ENCODE assay signal across 27 mouse cellular contexts in the genomic region with DNA sequence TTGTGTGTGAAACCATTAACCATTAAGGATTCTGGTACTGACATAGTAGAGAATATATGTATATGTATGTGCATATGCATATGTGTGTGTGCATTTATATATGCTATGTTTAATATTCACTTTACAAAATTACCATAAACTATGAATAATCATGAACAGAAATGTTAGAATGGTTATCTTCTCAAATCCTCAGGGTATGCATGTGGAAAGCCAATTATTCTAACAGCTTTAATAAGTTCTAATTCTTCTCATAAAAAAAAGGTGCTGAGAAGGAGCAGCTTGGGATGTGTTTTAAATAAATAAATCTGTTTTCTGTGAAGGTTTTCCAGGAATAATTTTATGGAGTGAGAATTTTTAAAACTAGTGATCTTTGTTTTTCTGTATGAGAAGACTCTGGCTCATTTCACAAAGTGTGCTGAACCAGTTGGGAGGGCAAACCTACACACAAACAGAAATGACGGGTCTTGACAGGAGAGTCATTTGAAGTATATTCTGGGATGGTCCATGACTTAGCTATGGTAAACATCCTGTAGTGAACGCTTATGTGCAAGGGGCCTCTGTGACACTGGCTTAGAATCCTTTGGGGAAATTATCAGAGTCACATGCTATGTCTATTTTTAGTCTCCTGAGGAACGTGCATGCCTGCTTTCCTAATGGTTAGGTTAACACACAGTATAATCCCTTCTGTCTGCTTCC.
DNase-seq lines count a peak whose midpoint lies in the region; ATAC-seq and TF ChIP-seq lines count a peak whose summit lies in the region.
"Had no signal": no experiment of that assay in that cellular context is flagged by ENCODE, and none has a peak within 500 bp of the region (broad histone marks: within the 10 kb centered on the region; RNA-seq: fewer than 3 reads in every experiment).

No protein-coding gene starts in this region.

- no peak overlapping the region for H3K4me2 ChIP-seq in embryonic facial prominence, embryonic 14.5 days (ENCODE audit: low read depth, low read length)
- H3K4me2 ChIP-seq in forebrain, embryonic 15.5 days (replicated peaks): no peak overlapping the region
- no peak overlapping the region for H3K4me2 ChIP-seq in heart, postnatal 0 days (ENCODE audit: low read depth, low read length)
- H3K4me2 ChIP-seq in heart, embryonic 11.5 days: no peak overlapping the region
- H3K4me2 ChIP-seq in forebrain, embryonic 16.5 days (ENCODE audit: low read length): no peak overlapping the region
- H3K4me2 ChIP-seq: embryonic facial prominence, embryonic 13.5 days; heart, embryonic 13.5 days; hindbrain, embryonic 14.5 days; kidney, embryonic 15.5 days had no signal

- peak; percentile 10 for DNase-seq in embryonic facial prominence, embryonic 14.5 days (ENCODE audit: low spot score)
- no peak for DNase-seq in embryonic facial prominence, embryonic 10.5 days (ENCODE audit: low spot score)
- no peak for DNase-seq in forebrain, embryonic 10.5 days (ENCODE audit: extremely low spot score, low spot score)
- DNase-seq in heart, postnatal 0 days (ENCODE audit: low spot score): peak; percentile 47
- no peak for DNase-seq in neural tube, embryonic 10.5 days (ENCODE audit: extremely low spot score, low spot score)
- DNase-seq: adrenal gland, adult 8-10 months; adrenal gland, postnatal 25 days; cerebellum, adult 11 months; cerebellum, adult 2 months; cerebellum, adult 9-11 months; cerebellum, postnatal 25 days; gastrocnemius, postnatal 10 days; gastrocnemius, postnatal 36 days; heart, postnatal 10 days; heart, postnatal 36 days; kidney, adult 2 months had no signal

- no peak for TF ChIP-seq CTCF in heart, postnatal 0 days (IDR thresholded peaks at IDR 0.05; ENCODE audit: low read depth)

- H3K9ac ChIP-seq in embryonic facial prominence, embryonic 14.5 days (ENCODE audit: low read depth, low read length): no peak overlapping the region
- H3K9ac ChIP-seq in forebrain, embryonic 15.5 days (replicated peaks): no peak overlapping the region
- H3K9ac ChIP-seq in heart, postnatal 0 days (replicated peaks; ENCODE audit: low read depth, low read length): no peak overlapping the region
- no peak overlapping the region for H3K9ac ChIP-seq in heart, embryonic 11.5 days (ENCODE audit: low read depth, low read length)
- no peak overlapping the region for H3K9ac ChIP-seq in forebrain, embryonic 16.5 days (replicated peaks; ENCODE audit: low read depth, low read length)
- H3K9ac ChIP-seq: embryonic facial prominence, embryonic 13.5 days; heart, embryonic 13.5 days; hindbrain, embryonic 14.5 days; kidney, embryonic 15.5 days had no signal

- no peaks in the 10 kb centered on the region for H3K36me3 ChIP-seq in embryonic facial prominence, embryonic 14.5 days (ENCODE audit: control insufficient read depth, insufficient read depth, low read length)
- H3K36me3 ChIP-seq in embryonic facial prominence, embryonic 10.5 days (replicated peaks): no peaks in the 10 kb centered on the region
- H3K36me3 ChIP-seq in forebrain, embryonic 15.5 days: no peaks in the 10 kb centered on the region
- H3K36me3 ChIP-seq in forebrain, embryonic 10.5 days (replicated peaks): no peaks in the 10 kb centered on the region
- H3K36me3 ChIP-seq in heart, postnatal 0 days (replicated peaks; ENCODE audit: control insufficient read depth, insufficient read depth, low read length): no peaks in the 10 kb centered on the region
- H3K36me3 ChIP-seq in heart, embryonic 11.5 days (ENCODE audit: control insufficient read depth, insufficient read depth, low read length): no peaks in the 10 kb centered on the region
- no peaks in the 10 kb centered on the region for H3K36me3 ChIP-seq in forebrain, embryonic 16.5 days (ENCODE audit: control insufficient read depth, insufficient read depth)
- H3K36me3 ChIP-seq: embryonic facial prominence, embryonic 13.5 days; heart, embryonic 13.5 days; kidney, embryonic 15.5 days had no signal

- H3K4me1 ChIP-seq in embryonic facial prominence, embryonic 14.5 days (ENCODE audit: control insufficient read depth, insufficient read depth, low read length): no peaks in the 10 kb centered on the region
- H3K4me1 ChIP-seq in embryonic facial prominence, embryonic 10.5 days: no peaks in the 10 kb centered on the region
- peaks cover 5% of the 10 kb centered on the region; the same call in 1 of the 2 replicates for H3K4me1 ChIP-seq in forebrain, embryonic 15.5 days
- H3K4me1 ChIP-seq in forebrain, embryonic 10.5 days: 0 out of 2 replicates have a peak, but pooled peaks cover 4% of the 10 kb centered on the region
- no peaks in the 10 kb centered on the region for H3K4me1 ChIP-seq in heart, postnatal 0 days (ENCODE audit: control insufficient read depth, insufficient read depth)
- peaks cover 4% of the 10 kb centered on the region; the same call in 1 of the 2 replicates for H3K4me1 ChIP-seq in heart, embryonic 11.5 days (ENCODE audit: control insufficient read depth, insufficient read depth, low read length)
- H3K4me1 ChIP-seq in forebrain, embryonic 16.5 days (replicated peaks; ENCODE audit: control insufficient read depth, insufficient read depth, low read length): 0 out of 2 replicates have a peak, but pooled peaks cover 2% of the 10 kb centered on the region
- H3K4me1 ChIP-seq: embryonic facial prominence, embryonic 13.5 days; kidney, embryonic 15.5 days had no signal

- no peak for TF ChIP-seq EP300 in heart, postnatal 0 days (IDR thresholded peaks at IDR 0.05; ENCODE audit: low read depth)

- no peaks in the 10 kb centered on the region for H3K27me3 ChIP-seq in embryonic facial prominence, embryonic 14.5 days (replicated peaks; ENCODE audit: control insufficient read depth, insufficient read depth, low read length)
- H3K27me3 ChIP-seq in embryonic facial prominence, embryonic 10.5 days (replicated peaks; ENCODE audit: low read depth, poor library complexity, severe bottlenecking): no peaks in the 10 kb centered on the region
- no peaks in the 10 kb centered on the region for H3K27me3 ChIP-seq in forebrain, embryonic 15.5 days
- H3K27me3 ChIP-seq in forebrain, embryonic 10.5 days (ENCODE audit: poor library complexity, severe bottlenecking): no peaks in the 10 kb centered on the region
- H3K27me3 ChIP-seq in heart, postnatal 0 days (ENCODE audit: control insufficient read depth, insufficient read depth, low read length): no peaks in the 10 kb centered on the region
- no peaks in the 10 kb centered on the region for H3K27me3 ChIP-seq in heart, embryonic 11.5 days (ENCODE audit: control insufficient read depth, insufficient read depth, low read length)
- H3K27me3 ChIP-seq in forebrain, embryonic 16.5 days (replicated peaks; ENCODE audit: control insufficient read depth, insufficient read depth, low read length): no peaks in the 10 kb centered on the region
- H3K27me3 ChIP-seq: embryonic facial prominence, embryonic 13.5 days; heart, embryonic 13.5 days; kidney, embryonic 15.5 days had no signal

- no peak overlapping the region for H3K4me3 ChIP-seq in embryonic facial prominence, embryonic 14.5 days (ENCODE audit: low read depth, low read length)
- H3K4me3 ChIP-seq in embryonic facial prominence, embryonic 10.5 days: no peak overlapping the region
- H3K4me3 ChIP-seq in forebrain, embryonic 15.5 days: no peak overlapping the region
- H3K4me3 ChIP-seq in forebrain, embryonic 10.5 days: no peak overlapping the region
- H3K4me3 ChIP-seq in heart, postnatal 0 days (ENCODE audit: low read depth, low read length): no peak overlapping the region
- H3K4me3 ChIP-seq in heart, embryonic 11.5 days (ENCODE audit: low read depth, low read length): no peak overlapping the region
- H3K4me3 ChIP-seq in forebrain, embryonic 16.5 days (replicated peaks; ENCODE audit: low read length): no peak overlapping the region
- H3K4me3 ChIP-seq: embryonic facial prominence, embryonic 13.5 days; heart, embryonic 13.5 days; kidney, embryonic 15.5 days had no signal

- H3K9me3 ChIP-seq in embryonic facial prominence, embryonic 14.5 days (ENCODE audit: control insufficient read depth, low read length): no peaks in the 10 kb centered on the region
- H3K9me3 ChIP-seq in embryonic facial prominence, embryonic 10.5 days: no peaks in the 10 kb centered on the region
- no peaks in the 10 kb centered on the region for H3K9me3 ChIP-seq in forebrain, embryonic 15.5 days
- no peaks in the 10 kb centered on the region for H3K9me3 ChIP-seq in forebrain, embryonic 10.5 days
- no peaks in the 10 kb centered on the region for H3K9me3 ChIP-seq in heart, postnatal 0 days (replicated peaks; ENCODE audit: control insufficient read depth, low read length)
- no peaks in the 10 kb centered on the region for H3K9me3 ChIP-seq in heart, embryonic 11.5 days (replicated peaks; ENCODE audit: control insufficient read depth, low read length)
- H3K9me3 ChIP-seq in forebrain, embryonic 16.5 days (ENCODE audit: control insufficient read depth, low read length): no peaks in the 10 kb centered on the region
- H3K9me3 ChIP-seq: embryonic facial prominence, embryonic 13.5 days; heart, embryonic 13.5 days; kidney, embryonic 15.5 days had no signal

- no peak for ATAC-seq in embryonic facial prominence, embryonic 14.5 days (ENCODE audit: low read depth)
- ATAC-seq in forebrain, embryonic 15.5 days (replicated peaks): peak; percentile 75
- ATAC-seq in heart, postnatal 0 days (ENCODE audit: insufficient read depth, low read depth): no peak; the same call in 1 of the 2 replicates
- ATAC-seq in heart, embryonic 11.5 days (replicated peaks; ENCODE audit: insufficient number of reproducible peaks, low FRiP score, low TSS enrichment): no peak
- ATAC-seq in forebrain, embryonic 16.5 days: peak; percentile 79
- ATAC-seq: activated CD4-positive, CD25-positive, alpha-beta regulatory T cell, adult 4 months; hindbrain, postnatal 0 days; inflammation-experienced regulatory T-cells, adult 6 months; intestine, postnatal 0 days had no signal

- no peak overlapping the region for H3K27ac ChIP-seq in embryonic facial prominence, embryonic 14.5 days (replicated peaks; ENCODE audit: low read depth, low read length)
- H3K27ac ChIP-seq in embryonic facial prominence, embryonic 10.5 days (replicated peaks): no peak overlapping the region
- H3K27ac ChIP-seq in forebrain, embryonic 15.5 days (replicated peaks): 0 out of 2 replicates have a peak overlapping the region, but pooled peaks have one; percentile 60
- H3K27ac ChIP-seq in forebrain, embryonic 10.5 days: no peak overlapping the region
- no peak overlapping the region for H3K27ac ChIP-seq in heart, postnatal 0 days (ENCODE audit: low read depth)
- H3K27ac ChIP-seq in heart, embryonic 11.5 days (ENCODE audit: low read depth, low read length): no peak overlapping the region
- H3K27ac ChIP-seq in forebrain, embryonic 16.5 days (ENCODE audit: low read length): peak overlapping the region; percentile 3; the same call in 1 of the 2 replicates
- H3K27ac ChIP-seq: embryonic facial prominence, embryonic 13.5 days; heart, embryonic 13.5 days; hindbrain, embryonic 14.5 days; hindbrain, postnatal 0 days; kidney, embryonic 15.5 days had no signal

- WGBS in embryonic facial prominence, embryonic 14.5 days: 36% methylated on average over 3 of the region's 3 CpGs
- WGBS in embryonic facial prominence, embryonic 10.5 days: 67% methylated on average over 3 of the region's 3 CpGs
- 50% methylated on average over 3 of the region's 3 CpGs for WGBS in forebrain, embryonic 15.5 days
- WGBS in forebrain, embryonic 10.5 days: 79% methylated on average over 3 of the region's 3 CpGs
- WGBS in heart, postnatal 0 days: 7% methylated on average over 3 of the region's 3 CpGs
- 34% methylated on average over 3 of the region's 3 CpGs for WGBS in heart, embryonic 11.5 days (ENCODE audit: insufficient replicate concordance)
- 53% methylated on average over 3 of the region's 3 CpGs for WGBS in forebrain, embryonic 16.5 days

Comparison
In these comparisons a context has a peak if more than half of its experiments do, and no peak if none do; other contexts are left out.
1. DNase-seq: peak in embryonic facial prominence, embryonic 14.5 days (single experiment) and heart, postnatal 0 days (single experiment); none in embryonic facial prominence, embryonic 10.5 days (single experiment), forebrain, embryonic 10.5 days (single experiment) and neural tube, embryonic 10.5 days (single experiment).
2. H3K27ac ChIP-seq: peak in forebrain, embryonic 15.5 days (single experiment) and forebrain, embryonic 16.5 days (single experiment); none in embryonic facial prominence, embryonic 14.5 days (single experiment), embryonic facial prominence, embryonic 10.5 days (single experiment), forebrain, embryonic 10.5 days (single experiment), heart, postnatal 0 days (single experiment) and heart, embryonic 11.5 days (single experiment).
3. ATAC-seq: peak in forebrain, embryonic 15.5 days (single experiment) and forebrain, embryonic 16.5 days (single experiment); none in embryonic facial prominence, embryonic 14.5 days (single experiment), heart, postnatal 0 days (single experiment) and heart, embryonic 11.5 days (single experiment).